Mouse (Mus musculus): ENCODE data around the gene Keap1. TPM values are rescaled to one million over a fixed set of nuclear protein-coding genes. Genes with fewer than 3 reads are reported as not detected.

The Keap1 gene
- total RNA-seq, 1 experiment from 2014 or later, result 38.3 TPM

Other genes starting within 250 kb of the Keap1 start
- gene Mrpl4, start 236.6 kb downstream of the Keap1 start, total RNA-seq (2017), result 33.0 and 35.8 TPM in 2 replicates
- gene Icam1, start 223.4 kb downstream of the Keap1 start, total RNA-seq (2017), result 9.1 and 14.8 TPM in 2 replicates
- gene Icam4, start 210.0 kb downstream of the Keap1 start, total RNA-seq (2017), result 11.5 and 28.9 TPM in 2 replicates
- not detected in 2 replicates for gene Icam5, start 207.3 kb downstream of the Keap1 start, total RNA-seq (2017)
- 1.7 TPM in 1 of 2 replicates, not detected in the other for gene Zglp1, start 172.3 kb downstream of the Keap1 start, total RNA-seq (2017)
- not detected in 2 replicates for gene Gm49373, start 166.3 kb downstream of the Keap1 start, total RNA-seq (2017)
- gene Fdx1l, start 165.7 kb downstream of the Keap1 start, total RNA-seq (2017), result 48.3 and 54.3 TPM in 2 replicates
- gene Gm38431, start 147.4 kb downstream of the Keap1 start, total RNA-seq (2017), result 4.4 and 8.4 TPM in 2 replicates
- gene Raver1, start 147.4 kb downstream of the Keap1 start, total RNA-seq (2017), result 30.2 and 38.9 TPM in 2 replicates
- gene Tyk2, start 108.1 kb downstream of the Keap1 start, total RNA-seq (2017), result 11.8 and 13.8 TPM in 2 replicates
- gene Cdc37, start 89.4 kb downstream of the Keap1 start, total RNA-seq (2017), result 348 and 349 TPM in 2 replicates
- 5.4 and 10.9 TPM in 2 replicates for gene Pde4a, start 73.6 kb downstream of the Keap1 start, total RNA-seq (2017)
- gene S1pr5, start 9.1 kb upstream of the Keap1 start, total RNA-seq (2017), result 0.09 TPM in 1 of 2 replicates, not detected in the other
- 6.1 and 14.8 TPM in 2 replicates for gene Atg4d, start 25.9 kb upstream of the Keap1 start, total RNA-seq (2017)
- 55.2 and 64.0 TPM in 2 replicates for gene Kri1, start 48.6 kb upstream of the Keap1 start, total RNA-seq (2017)
- 8.4 and 25.3 TPM in 2 replicates for gene Cdkn2d, start 52.0 kb upstream of the Keap1 start, total RNA-seq (2017)
- gene Ap1m2, start 73.0 kb upstream of the Keap1 start, total RNA-seq (2017), result 0.37 and 2.5 TPM in 2 replicates
- gene Slc44a2, start 81.3 kb upstream of the Keap1 start, total RNA-seq (2017), result 76.6 and 80.6 TPM in 2 replicates
- 73.7 and 95.9 TPM in 2 replicates for gene Ilf3, start 128.5 kb upstream of the Keap1 start, total RNA-seq (2017)
- gene Qtrt1, start 172.5 kb upstream of the Keap1 start, total RNA-seq (2017), result 22.5 and 25.5 TPM in 2 replicates
- gene Dnm2, start 185.5 kb upstream of the Keap1 start, total RNA-seq (2017), result 53.9 and 65.9 TPM in 2 replicates